ENCODE assay signal across 16 mouse cellular contexts in genomic region chr19:42196378-42196777, GRCm38 (mm10). TPM values are rescaled to one million over a fixed set of nuclear protein-coding genes. Genes with fewer than 3 reads are reported as not detected.
DNase-seq lines count a peak whose midpoint lies in the region; ATAC-seq and TF ChIP-seq lines count a peak whose summit lies in the region.
"Had no signal": no experiment of that assay in that cellular context is flagged by ENCODE, and none has a peak within 500 bp of the region (broad histone marks: within the 10 kb centered on the region; RNA-seq: fewer than 3 reads in every experiment).

No protein-coding gene starts in this region.

- no peak overlapping the region for H3K9ac ChIP-seq in lung, postnatal 0 days (replicated peaks; ENCODE audit: low read depth)
- no peak overlapping the region for H3K9ac ChIP-seq in stomach, embryonic 16.5 days (ENCODE audit: low read length)
- H3K9ac ChIP-seq: intestine, embryonic 15.5 days had no signal

- no peak for TF ChIP-seq EP300 in lung, postnatal 0 days (IDR thresholded peaks at IDR 0.05)

- H3K36me3 ChIP-seq in lung, postnatal 0 days (ENCODE audit: insufficient read depth, low read length): 0 out of 2 replicates have a peak, but pooled peaks cover 3% of the 10 kb centered on the region
- H3K36me3 ChIP-seq in stomach, embryonic 16.5 days (ENCODE audit: control insufficient read depth, insufficient read depth, low read length): no peaks in the 10 kb centered on the region

- TF ChIP-seq CTCF in lung, postnatal 0 days (IDR thresholded peaks at IDR 0.05): no peak

- no peaks in the 10 kb centered on the region for H3K9me3 ChIP-seq in lung, postnatal 0 days (ENCODE audit: low read length)
- H3K9me3 ChIP-seq in stomach, embryonic 16.5 days (replicated peaks; ENCODE audit: control insufficient read depth, low read length): no peaks in the 10 kb centered on the region
- H3K9me3 ChIP-seq: G1E; hindbrain, embryonic 10.5 days; intestine, embryonic 15.5 days had no signal

- H3K4me3 ChIP-seq in lung, postnatal 0 days (ENCODE audit: low read depth, low read length): no peak overlapping the region
- no peak overlapping the region for H3K4me3 ChIP-seq in stomach, embryonic 16.5 days (replicated peaks; ENCODE audit: low read length)
- H3K4me3 ChIP-seq: hindbrain, embryonic 10.5 days; intestine, embryonic 15.5 days had no signal

- WGBS in lung, postnatal 0 days: 46% methylated on average over 4 of the region's 4 CpGs
- WGBS in stomach, embryonic 16.5 days: 48% methylated on average over 4 of the region's 4 CpGs

- ATAC-seq in lung, postnatal 0 days: no peak; the same call in 1 of the 2 replicates
- ATAC-seq in stomach, embryonic 16.5 days (ENCODE audit: insufficient read depth, low FRiP score): 0 out of 2 replicates have a peak, but pooled peaks have one; percentile 12
- no peak for ATAC-seq in inflammation-experienced regulatory T-cells, adult 6 months
- ATAC-seq: intestine, embryonic 15.5 days had no signal

- no peak overlapping the region for H3K27ac ChIP-seq in lung, postnatal 0 days (ENCODE audit: low read length)
- no peak overlapping the region for H3K27ac ChIP-seq in stomach, embryonic 16.5 days (ENCODE audit: low read length)
- H3K27ac ChIP-seq: hindbrain, embryonic 10.5 days; intestine, embryonic 15.5 days had no signal

- DNase-seq in lung, adult 18-20 months: peak; percentile 64 to 69
- no peak for DNase-seq in lung, postnatal 0 days (ENCODE audit: low spot score)
- DNase-seq in cerebellum, postnatal 14 days: peak; percentile 41 to 60
- peak; percentile 29 for DNase-seq in kidney, postnatal 10 days
- DNase-seq in gastrocnemius, postnatal 4 days (ENCODE audit: low spot score in 2 of 2): no peak
- DNase-seq: adrenal gland, adult 8-10 months; right cerebral cortex, adult 18-20 months; spleen, adult 18-20 months had no signal

- H3K4me2 ChIP-seq in lung, postnatal 0 days (replicated peaks; ENCODE audit: low read depth, low read length): no peak overlapping the region
- no peak overlapping the region for H3K4me2 ChIP-seq in stomach, embryonic 16.5 days (ENCODE audit: low read depth, low read length)
- H3K4me2 ChIP-seq: intestine, embryonic 15.5 days; liver, embryonic 11.5 days had no signal

- H3K4me1 ChIP-seq in lung, postnatal 0 days (ENCODE audit: insufficient read depth, low read depth, low read length): peaks cover 3% of the 10 kb centered on the region; the same call in 1 of the 2 replicates
- H3K4me1 ChIP-seq in stomach, embryonic 16.5 days (ENCODE audit: control insufficient read depth, insufficient read depth, low read length): no peaks in the 10 kb centered on the region

- peaks cover 21% of the 10 kb centered on the region; the same call in 1 of the 2 replicates for H3K27me3 ChIP-seq in lung, postnatal 0 days (replicated peaks; ENCODE audit: insufficient read depth, low read length)
- H3K27me3 ChIP-seq in stomach, embryonic 16.5 days (ENCODE audit: control insufficient read depth, insufficient read depth, low read length): peaks cover 28% of the 10 kb centered on the region

RNA-seq across cellular contexts. Expression of gene Sfrp5, which starts 5.7 kb away (rescaled TPM):
- 0.18 TPM in 1 of 2 replicates, not detected in the other for polyA plus RNA-seq in lung, postnatal 0 days (2015; fragmentation: Nextera tagmentation; extraction: Ambion mirVana)
- polyA plus RNA-seq in stomach, embryonic 16.5 days (2015; fragmentation: Nextera tagmentation; extraction: Ambion mirVana): 6.7 and 6.9 TPM in 2 replicates
- not detected for polyA plus RNA-seq in inflammation-experienced regulatory T-cells, adult 6 months (2017; shearing (Covaris generic))
- 1 to 10 TPM; 4.5 to 4.8 TPM for total RNA-seq in gastrocnemius, postnatal 4 days (2021)
- total RNA-seq: G1E; megakaryocyte, adult 5-6 weeks; neutrophil, adult 5-6 weeks had no signal
- polyA plus RNA-seq: G1E had no signal

RNA-seq across cellular contexts. Expression of gene Zfyve27, which starts 32.6 kb away (rescaled TPM):
- 25.3 and 27.7 TPM in 2 replicates for polyA plus RNA-seq in lung, postnatal 0 days (2015; fragmentation: Nextera tagmentation; extraction: Ambion mirVana)
- polyA plus RNA-seq in stomach, embryonic 16.5 days (2015; fragmentation: Nextera tagmentation; extraction: Ambion mirVana): 23.8 and 24.5 TPM in 2 replicates
- polyA plus RNA-seq in inflammation-experienced regulatory T-cells, adult 6 months (2017; shearing (Covaris generic)): 10 to 100 TPM; 12.1 to 18.8 (median 17.9) TPM
- 10 to 100 TPM; 18.6 to 22.3 TPM for total RNA-seq in gastrocnemius, postnatal 4 days (2021)

RNA-seq across cellular contexts. Expression of gene Marveld1, which starts 49.2 kb away (rescaled TPM):
- 23.0 and 23.1 TPM in 2 replicates for polyA plus RNA-seq in lung, postnatal 0 days (2015; fragmentation: Nextera tagmentation; extraction: Ambion mirVana)
- polyA plus RNA-seq in stomach, embryonic 16.5 days (2015; fragmentation: Nextera tagmentation; extraction: Ambion mirVana): 8.7 and 8.9 TPM in 2 replicates
- polyA plus RNA-seq in inflammation-experienced regulatory T-cells, adult 6 months (2017; shearing (Covaris generic)): 1 to 10 TPM; 2.9 to 8.7 (median 6.9) TPM
- total RNA-seq in gastrocnemius, postnatal 4 days (2021): 10 to 100 TPM; 33.7 to 34.8 TPM
- polyA plus RNA-seq: G1E had no signal

RNA-seq across cellular contexts. Expression of gene Golga7b, which starts 51.0 kb away (rescaled TPM):
- 0.06 TPM in 1 of 2 replicates, not detected in the other for polyA plus RNA-seq in lung, postnatal 0 days (2015; fragmentation: Nextera tagmentation; extraction: Ambion mirVana)
- 1.1 and 1.2 TPM in 2 replicates for polyA plus RNA-seq in stomach, embryonic 16.5 days (2015; fragmentation: Nextera tagmentation; extraction: Ambion mirVana)
- not detected for polyA plus RNA-seq in inflammation-experienced regulatory T-cells, adult 6 months (2017; shearing (Covaris generic))
- total RNA-seq in gastrocnemius, postnatal 4 days (2021): 1 to 10 TPM; 1.2 to 1.5 TPM
- total RNA-seq: megakaryocyte, adult 5-6 weeks; neutrophil, adult 5-6 weeks had no signal
- polyA plus RNA-seq: G1E; liver, embryonic 11.5 days had no signal

Comparison
In these comparisons a context has a peak if more than half of its experiments do, and no peak if none do; other contexts are left out.
1. DNase-seq: peak in lung, adult 18-20 months (2 of 2), cerebellum, postnatal 14 days (2 of 2) and kidney, postnatal 10 days (single experiment); none in lung, postnatal 0 days (single experiment) and gastrocnemius, postnatal 4 days (0 of 2).